Mouse (Mus musculus) sigmoid colon, adult 10 weeks (tissue): ENCODE data around the gene Clstn3. TPM values are rescaled to one million over a fixed set of nuclear protein-coding genes. Genes with fewer than 3 reads are reported as not detected.

Experiments used
- polyA plus RNA-seq: library from polyadenylated mRNA; stranded (reverse); fragments of 350-450 nt; fragmentation: Illumina TruSeq; extraction: RNeasy Lipid Tissue Mini Kit (QIAGEN cat#74804); gene quantifications from one replicate; pipeline ENCODE4 v1.2.3, GENCODE M21; 2014; ENCODE audit warnings: low read depth, low replicate concordance

The Clstn3 gene
- not detected for polyA plus RNA-seq

GRCm38 (mm10) chr6:124464305-124465271 lies at the start of gene Clstn3:
Clstn3 (minus strand) TSS chr6:124464794.

DNA sequence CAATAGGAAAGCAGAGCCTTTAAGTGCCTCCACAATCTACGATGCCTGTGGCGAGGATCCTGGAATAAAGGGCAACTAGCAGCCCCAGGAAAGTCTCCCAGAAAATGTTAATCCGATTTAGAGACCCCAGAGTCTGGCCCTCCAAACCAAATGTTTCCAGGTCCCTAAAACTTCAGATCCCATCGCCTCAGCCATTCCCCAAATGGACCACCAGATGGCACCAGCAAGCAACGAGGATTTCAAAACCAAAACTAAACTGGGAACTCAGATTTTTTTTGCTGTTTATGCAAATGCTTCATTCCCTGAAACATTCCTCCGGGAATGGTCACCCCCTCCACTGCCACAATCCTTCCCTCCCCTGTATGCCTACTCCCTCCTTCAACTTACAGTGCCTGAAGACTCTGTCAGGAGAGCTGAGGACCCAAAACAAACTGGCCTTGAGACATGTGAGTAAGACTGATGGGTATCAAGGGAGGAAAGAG lies 47.8 kb upstream of the Clstn3 start, which contains the start of gene C1ra:
Gene C1ra (plus strand): TSS at position 51 of the 482 bp plus-strand sequence.

GRCm38 (mm10) chr6:124492842-124493561 lies 28.4 kb upstream of the Clstn3 start, which contains the start of gene C1rl:
C1rl (plus strand) TSS chr6:124493113.

DNA sequence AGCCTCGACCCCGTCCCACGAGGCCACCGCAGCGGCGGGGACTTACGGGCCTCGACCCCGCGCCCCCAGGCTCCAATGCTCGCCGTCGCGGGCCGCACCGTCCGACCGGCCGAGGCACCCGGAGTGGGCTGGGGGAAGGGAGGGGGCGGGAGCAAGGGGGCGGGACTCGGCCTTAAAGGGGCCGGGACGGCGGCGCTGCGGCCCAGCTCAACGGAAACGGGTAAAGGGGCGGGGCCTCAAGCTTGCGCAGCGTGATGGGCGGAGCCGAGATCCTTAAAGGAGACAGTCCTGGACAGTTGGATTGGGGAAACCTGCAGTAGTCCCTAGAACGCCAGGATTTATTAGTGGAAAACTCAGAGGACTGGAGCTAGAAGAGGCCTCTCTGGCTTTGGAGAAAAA lies 49.7 kb downstream of the Clstn3 start, which contains the start of gene Pex5:
Gene Pex5 (minus strand): TSS at position 141 of the 399 bp plus-strand sequence.

Other genes with a start within 250 kb of the Clstn3 start
- gene Vmn2r27, start 232.9 kb downstream of the Clstn3 start, polyA plus RNA-seq: not detected
- 9.3 TPM for gene Cd163, start 160.1 kb downstream of the Clstn3 start, polyA plus RNA-seq
- gene Pex5, start 49.7 kb downstream of the Clstn3 start, polyA plus RNA-seq: 6.4 TPM
- gene C1rl, start 28.3 kb upstream of the Clstn3 start, polyA plus RNA-seq: 1.1 TPM
- 11.3 TPM for gene C1ra, start 47.6 kb upstream of the Clstn3 start, polyA plus RNA-seq
- 103 TPM for gene C1s1, start 77.6 kb upstream of the Clstn3 start, polyA plus RNA-seq
- gene C1rb, start 105.5 kb upstream of the Clstn3 start, polyA plus RNA-seq: not detected
- 0.16 TPM for gene C1s2, start 171.3 kb upstream of the Clstn3 start, polyA plus RNA-seq
- 44.6 TPM for gene Lpcat3, start 198.2 kb upstream of the Clstn3 start, polyA plus RNA-seq
- gene Emg1, start 247.4 kb upstream of the Clstn3 start, polyA plus RNA-seq: 14.0 TPM
- 30.3 TPM for gene Phb2, start 247.5 kb upstream of the Clstn3 start, polyA plus RNA-seq